Mouse (Mus musculus) erythroblast, embryonic 14.5 days (primary cell): ENCODE results near the gene Tcf23. TPM values are rescaled to one million over a fixed set of nuclear protein-coding genes. Genes with fewer than 3 reads are reported as not detected.

Experiments used
- H3K27me3 ChIP-seq: 2 replicates; pipeline ENCODE4 v1.6.1; 2012; ENCODE audit warnings: inconsistent platforms; ENCODE audit not compliant: control insufficient read depth
- H3K36me3 ChIP-seq: 2 replicates; pipeline ENCODE4 v1.6.1; 2012; ENCODE audit warnings: mild to moderate bottlenecking, inconsistent platforms; ENCODE audit not compliant: control insufficient read depth
- H3K4me1 ChIP-seq: 2 replicates; pipeline ENCODE4 v1.6.1; 2012; ENCODE audit warnings: inconsistent platforms; ENCODE audit not compliant: control insufficient read depth
- H3K4me3 ChIP-seq: replicated peaks from 2 replicates; pipeline ENCODE3; 2012; ENCODE audit warnings: moderate library complexity, mild to moderate bottlenecking, inconsistent platforms
- H3K9me3 ChIP-seq: 2 replicates; pipeline ENCODE4 v1.6.1; 2012; ENCODE audit warnings: low read length, inconsistent platforms, mixed read lengths; ENCODE audit not compliant: control insufficient read depth
- GATA1 ChIP-seq: IDR thresholded peaks from 2 replicates; pipeline ENCODE4 v1.6.1; 2012; ENCODE audit warnings: low read length, inconsistent platforms, mixed read lengths
- TAL1 ChIP-seq: IDR thresholded peaks from 3 replicates; pipeline ENCODE4 v1.6.1; 2012; ENCODE audit warnings: low read length, inconsistent platforms, mixed read lengths
- polyA plus RNA-seq: library from polyadenylated mRNA; stranded (reverse); fragments of >175 nt; gene quantifications from 2 replicates; pipeline ENCODE4 v1.2.3, GENCODE M21; 2012

Gene Tcf23
- polyA plus RNA-seq, 1 experiment: not detected

DNA sequence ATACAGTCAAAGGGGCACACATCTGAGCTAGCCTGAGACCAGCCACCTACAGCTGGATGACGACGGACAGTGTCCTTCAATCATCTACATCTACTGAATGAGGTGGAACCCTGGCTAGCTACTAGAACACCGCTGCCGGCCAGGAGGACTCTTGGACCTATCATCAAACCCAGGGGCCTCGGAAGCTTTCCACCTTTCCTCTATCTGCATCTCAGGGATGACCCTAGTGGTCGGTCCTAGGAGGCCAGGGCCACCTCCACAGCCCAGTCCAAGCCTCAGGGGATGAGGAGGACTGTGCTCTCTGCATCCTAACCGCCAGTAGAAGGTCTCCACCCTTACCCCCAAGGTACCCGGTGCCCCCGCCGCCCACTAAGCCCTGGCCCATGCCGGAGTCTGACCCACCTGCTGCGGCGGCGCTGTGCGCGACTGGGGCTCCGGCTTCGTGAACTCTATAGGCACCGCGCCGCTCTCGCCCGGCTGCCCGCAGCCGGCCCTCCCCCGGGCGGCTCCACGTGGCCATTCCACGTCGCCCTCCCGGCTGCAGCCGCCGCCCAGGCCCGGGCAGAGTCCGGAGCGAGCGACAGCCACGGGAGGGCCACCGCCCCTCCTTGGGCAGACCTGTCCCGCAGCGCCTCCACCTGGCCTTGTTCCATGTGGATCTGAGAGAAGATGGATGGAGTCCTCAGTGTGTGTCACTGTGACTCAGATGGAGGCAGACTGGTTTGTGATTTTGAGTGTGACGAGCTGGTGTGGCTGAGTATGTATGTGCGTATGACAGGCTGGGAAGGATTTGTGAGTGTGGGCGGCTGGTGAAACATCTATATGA lies 23.3 kb upstream of the Tcf23 start, which contains the start of gene Cgref1:
TSS of gene Cgref1 (minus strand) at position 636 of the 826 bp plus-strand sequence.
- Histone ChIP-seq H3K27me3 (peaks cover 39% of the 10 kb centered on the region), H3K9me3 (no peaks in the 10 kb centered on the region), H3K4me1 (peaks cover 20% of the 10 kb centered on the region), H3K4me3 (peak within 1 kb of the TSS; percentile 38), H3K36me3 (no peaks in the 10 kb centered on the region)
- TF ChIP-seq TAL1 (no peak), GATA1 (no peak)

DNA sequence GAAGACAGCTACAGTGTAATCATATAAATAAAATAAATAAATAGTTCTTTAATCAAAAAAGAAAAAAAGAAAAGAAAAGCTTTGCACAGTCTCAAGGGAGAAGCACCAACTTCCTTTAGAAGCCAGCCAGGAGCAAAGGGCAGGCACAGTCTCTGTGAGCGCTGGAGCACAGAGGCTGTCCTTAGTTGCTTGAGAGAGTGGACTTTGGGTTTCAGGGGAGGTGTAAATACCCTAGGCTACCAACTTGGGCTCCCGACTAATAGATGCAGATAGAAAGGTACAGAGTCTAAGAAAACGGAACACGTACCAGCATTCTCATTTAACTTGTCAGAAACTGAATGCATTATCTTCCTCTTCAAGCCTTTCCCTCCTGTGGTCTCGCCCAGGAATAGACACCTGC lies 19.8 kb upstream of the Tcf23 start:
- no peak for TF ChIP-seq TAL1
- TF ChIP-seq GATA1: no peak
- Histone ChIP-seq H3K4me1 (peaks cover 29% of the 10 kb centered on the region), H3K27me3 (peaks cover 39% of the 10 kb centered on the region), H3K36me3 (peaks cover 21% of the 10 kb centered on the region), H3K4me3 (no peak overlapping the region), H3K9me3 (no peaks in the 10 kb centered on the region)

DNA sequence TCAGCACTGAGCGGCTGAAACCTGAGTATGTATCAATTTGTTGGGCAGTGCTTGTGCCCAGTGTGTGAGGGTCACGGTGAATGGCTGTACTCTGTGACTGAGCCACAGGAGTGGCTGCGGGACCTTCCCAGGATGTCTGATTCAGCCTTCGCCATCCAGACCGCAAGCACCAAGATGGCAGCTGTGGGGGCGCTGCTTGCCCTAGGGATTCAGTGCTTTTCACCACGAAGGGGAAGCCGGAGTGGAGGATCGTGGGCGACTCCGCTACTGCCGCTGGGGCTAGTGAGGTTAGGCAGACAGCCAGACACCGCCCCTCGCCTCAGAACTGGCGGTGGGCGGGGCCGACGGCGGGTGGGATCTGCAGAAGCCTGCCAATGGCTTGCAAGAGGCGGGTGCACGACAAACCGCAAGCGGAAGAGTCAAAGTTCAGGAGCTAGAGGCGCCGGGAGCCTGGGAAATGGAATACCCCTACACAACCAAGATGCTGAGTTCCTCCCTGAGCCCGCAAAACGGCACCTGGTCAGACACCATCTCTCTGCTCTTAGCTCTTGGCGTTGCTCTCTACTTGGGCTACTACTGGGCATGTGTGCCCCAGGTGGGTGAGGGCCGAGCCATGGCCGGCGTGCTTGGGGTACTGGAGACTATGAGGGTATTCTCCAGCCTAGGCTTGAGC lies 18.7 kb upstream of the Tcf23 start:
- peak overlapping the region; percentile 82 for H3K4me3 ChIP-seq
- peaks cover 29% of the 10 kb centered on the region for H3K4me1 ChIP-seq
- H3K9me3 ChIP-seq: no peaks in the 10 kb centered on the region
- H3K27me3 ChIP-seq: peaks cover 33% of the 10 kb centered on the region
- no peak for TF ChIP-seq TAL1
- TF ChIP-seq GATA1: no peak
- H3K36me3 ChIP-seq: peaks cover 32% of the 10 kb centered on the region

DNA sequence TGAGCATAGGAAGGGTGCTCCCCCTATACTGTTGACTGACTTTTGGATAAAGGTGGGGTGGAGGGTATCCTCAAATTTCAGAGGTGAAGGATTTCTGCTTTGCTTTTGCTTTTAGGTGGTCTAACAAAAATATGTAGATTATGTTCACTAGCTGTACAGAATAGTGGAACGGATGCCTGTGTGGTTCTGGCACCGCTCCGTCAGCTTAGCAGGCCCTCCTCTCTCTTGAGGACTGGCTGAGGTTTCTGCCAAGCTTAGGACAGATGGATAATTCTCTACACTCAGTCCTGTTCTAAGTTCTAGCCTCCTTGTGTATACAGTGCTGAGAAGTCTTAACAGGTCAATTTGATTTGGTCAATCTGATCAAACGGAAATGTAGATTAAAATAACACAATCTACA lies 18.0 kb upstream of the Tcf23 start:
- Histone ChIP-seq H3K27me3 (peaks cover 26% of the 10 kb centered on the region), H3K4me3 (peak overlapping the region; percentile 82), H3K4me1 (peaks cover 24% of the 10 kb centered on the region), H3K36me3 (peaks cover 39% of the 10 kb centered on the region), H3K9me3 (no peaks in the 10 kb centered on the region)
- TF ChIP-seq TAL1 (no peak), GATA1 (no peak)

DNA sequence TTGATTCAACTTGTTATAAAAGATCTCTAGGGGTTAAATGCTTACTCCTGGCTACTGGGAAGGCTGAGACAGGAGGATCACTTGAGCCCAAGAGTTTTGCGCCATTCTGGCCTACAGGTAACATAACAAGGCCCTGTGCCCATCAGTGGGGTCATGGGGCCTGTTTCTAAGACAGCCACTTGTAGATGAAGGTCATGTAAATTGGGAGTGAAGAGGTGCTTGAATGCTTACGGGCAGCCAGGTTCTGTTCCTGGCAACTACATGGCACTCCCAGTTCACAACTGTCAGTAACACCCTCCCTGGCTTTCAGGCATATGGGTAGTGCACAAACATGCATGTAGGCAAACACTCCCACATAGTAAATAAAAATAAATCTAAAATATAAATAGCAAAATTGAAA lies 17.5 kb upstream of the Tcf23 start:
- no peak for TF ChIP-seq GATA1
- TF ChIP-seq TAL1: no peak
- no peaks in the 10 kb centered on the region for H3K9me3 ChIP-seq
- H3K36me3 ChIP-seq: peaks cover 44% of the 10 kb centered on the region
- peak overlapping the region; percentile 17 for H3K4me3 ChIP-seq
- peaks cover 23% of the 10 kb centered on the region for H3K4me1 ChIP-seq
- H3K27me3 ChIP-seq: peaks cover 21% of the 10 kb centered on the region

DNA sequence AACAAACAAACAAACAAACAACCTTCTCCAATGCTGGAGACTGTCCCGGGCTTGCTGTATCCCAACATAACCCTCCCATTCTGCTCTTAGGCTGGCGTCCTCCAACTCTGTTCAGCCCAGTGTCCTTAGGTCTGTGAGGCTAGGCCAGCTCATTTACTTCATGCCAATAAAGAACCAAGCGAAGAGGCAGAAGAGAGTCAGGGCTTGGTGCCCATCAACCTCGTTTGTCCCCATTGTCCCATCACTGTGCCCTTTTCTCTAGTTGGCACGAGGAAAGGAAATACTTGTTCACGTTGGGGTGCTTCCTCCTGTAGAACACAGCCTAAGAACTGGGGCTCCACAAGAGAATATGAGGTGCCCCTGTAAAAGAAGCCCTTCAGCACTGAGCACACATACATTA lies 16.8 kb upstream of the Tcf23 start:
- no peak for TF ChIP-seq TAL1
- TF ChIP-seq GATA1: no peak
- no peak overlapping the region for H3K4me3 ChIP-seq
- peaks cover 16% of the 10 kb centered on the region for H3K27me3 ChIP-seq
- peaks cover 49% of the 10 kb centered on the region for H3K36me3 ChIP-seq
- no peaks in the 10 kb centered on the region for H3K9me3 ChIP-seq
- peaks cover 23% of the 10 kb centered on the region for H3K4me1 ChIP-seq

DNA sequence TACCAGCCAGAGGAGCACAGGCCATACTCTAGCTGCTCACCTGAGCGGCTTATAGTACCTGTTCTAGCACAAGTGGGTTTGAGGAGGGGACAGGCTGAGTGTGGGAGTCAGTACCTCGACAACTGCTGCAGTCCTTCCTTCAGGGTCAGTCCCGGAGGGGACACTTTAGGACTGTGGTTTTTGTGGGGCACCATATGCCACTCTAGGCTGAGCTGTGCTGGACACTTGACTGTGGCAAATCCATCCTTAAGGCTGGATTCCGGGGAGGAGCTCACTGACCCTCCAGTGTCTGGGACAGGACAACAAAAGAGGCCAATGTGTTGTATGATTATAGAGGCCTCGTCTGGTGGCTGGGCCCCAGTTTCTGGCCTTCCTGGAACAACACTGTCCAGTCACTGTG lies 15.9 kb upstream of the Tcf23 start:
- peaks cover 3% of the 10 kb centered on the region; the same call in 1 of the 2 replicates for H3K9me3 ChIP-seq
- H3K4me1 ChIP-seq: peaks cover 23% of the 10 kb centered on the region
- TF ChIP-seq TAL1: no peak
- no peak for TF ChIP-seq GATA1
- H3K36me3 ChIP-seq: peaks cover 54% of the 10 kb centered on the region
- H3K27me3 ChIP-seq: peaks cover 11% of the 10 kb centered on the region
- no peak overlapping the region for H3K4me3 ChIP-seq

DNA sequence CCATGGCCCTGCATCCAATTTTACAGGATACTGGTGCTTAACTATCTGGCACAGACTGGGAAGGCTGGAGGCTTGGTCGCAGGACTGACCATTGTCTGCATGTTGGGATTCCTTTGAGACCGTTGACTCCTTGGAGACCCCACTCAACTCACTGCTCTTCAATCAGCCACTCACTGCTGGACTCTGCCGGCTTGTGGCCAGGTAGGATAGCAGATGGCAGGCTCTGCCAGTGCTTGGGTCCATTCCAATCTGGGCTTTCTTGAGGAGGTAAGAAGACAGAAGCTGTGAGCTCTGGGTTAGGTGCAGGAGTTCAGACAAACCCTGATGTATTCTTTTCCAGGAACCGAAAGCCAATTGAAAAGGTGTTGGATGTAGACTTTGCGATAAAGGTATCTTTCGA lies 14.4 kb upstream of the Tcf23 start:
- Histone ChIP-seq H3K9me3 (peaks cover 6% of the 10 kb centered on the region; the same call in 1 of the 2 replicates), H3K4me3 (no peak overlapping the region), H3K4me1 (peaks cover 35% of the 10 kb centered on the region), H3K36me3 (peaks cover 69% of the 10 kb centered on the region), H3K27me3 (peaks cover 7% of the 10 kb centered on the region)
- TF ChIP-seq TAL1 (no peak), GATA1 (no peak)

DNA sequence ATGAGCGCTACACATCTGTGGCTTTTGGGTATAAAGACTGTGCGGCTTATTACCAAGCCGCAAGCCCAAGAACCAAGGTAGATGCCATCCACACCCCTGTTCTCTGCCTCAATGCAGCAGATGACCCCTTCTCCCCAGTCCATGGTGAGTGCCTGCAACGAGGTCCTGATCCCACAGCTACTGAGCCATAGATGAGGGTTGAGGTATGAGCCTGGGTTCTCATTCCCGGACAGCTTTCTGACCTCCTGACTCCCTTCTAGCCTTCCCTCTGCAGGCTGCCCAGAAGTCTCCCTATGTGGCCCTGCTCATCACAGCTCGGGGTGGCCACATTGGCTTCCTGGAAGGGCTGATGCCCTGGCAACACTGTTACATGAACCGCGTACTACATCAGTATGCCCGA lies 13.9 kb upstream of the Tcf23 start:
- peaks cover 6% of the 10 kb centered on the region; the same call in 1 of the 2 replicates for H3K9me3 ChIP-seq
- H3K4me3 ChIP-seq: no peak overlapping the region
- peaks cover 2% of the 10 kb centered on the region for H3K27me3 ChIP-seq
- peaks cover 35% of the 10 kb centered on the region for H3K4me1 ChIP-seq
- peaks cover 71% of the 10 kb centered on the region for H3K36me3 ChIP-seq
- TF ChIP-seq GATA1 (no peak), TAL1 (no peak)
